Mouse (Mus musculus): Measurements from ENCODE around the gene Mrgpra4. TPM values are rescaled to one million over a fixed set of nuclear protein-coding genes. Genes with fewer than 3 reads are reported as not detected.

The Mrgpra4 gene
- not detected in 2 replicates for polyA plus RNA-seq (2016; fragmentation: Nextera tagmentation; extraction: Ambion mirVana)

DNA sequence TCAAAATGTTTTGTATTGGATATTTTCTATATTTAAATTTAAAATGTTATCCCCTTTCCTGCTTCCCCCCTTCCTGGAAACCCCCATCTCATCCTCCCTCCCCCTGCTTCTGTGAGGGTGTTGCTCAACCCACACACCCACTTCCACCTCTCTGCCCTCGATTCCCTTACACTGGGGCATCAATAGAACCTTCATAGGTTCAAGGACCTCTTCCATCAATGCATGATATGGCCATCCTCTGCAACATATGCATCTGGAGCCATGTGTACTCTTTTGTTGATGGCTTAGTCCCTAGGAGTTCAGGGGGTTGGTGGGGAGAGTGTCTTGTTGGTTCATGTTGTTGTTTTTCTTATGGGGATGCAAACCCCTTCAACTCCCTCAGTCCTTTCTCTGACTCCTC, at the start of gene Mrgpra4:
Mrgpra4 (minus strand) TSS at position 101 of the 400 bp plus-strand sequence.
- Histone ChIP-seq H3K27me3 (no peaks in the 10 kb centered on the region), H3K4me3 (no peak within 1 kb of the TSS), H3K9ac (replicated peaks) (no peak within 1 kb of the TSS), H3K4me1 (no peaks in the 10 kb centered on the region), H3K27ac (replicated peaks) (no peak within 1 kb of the TSS), H3K9me3 (no peaks in the 10 kb centered on the region), H3K4me2 (replicated peaks) (no peak within 1 kb of the TSS), H3K36me3 (no peaks in the 10 kb centered on the region)
- 71% methylated on average over 1 of the region's 1 CpGs for WGBS
- no peak for ATAC-seq (ENCODE audit: low FRiP score, low read depth)

DNA sequence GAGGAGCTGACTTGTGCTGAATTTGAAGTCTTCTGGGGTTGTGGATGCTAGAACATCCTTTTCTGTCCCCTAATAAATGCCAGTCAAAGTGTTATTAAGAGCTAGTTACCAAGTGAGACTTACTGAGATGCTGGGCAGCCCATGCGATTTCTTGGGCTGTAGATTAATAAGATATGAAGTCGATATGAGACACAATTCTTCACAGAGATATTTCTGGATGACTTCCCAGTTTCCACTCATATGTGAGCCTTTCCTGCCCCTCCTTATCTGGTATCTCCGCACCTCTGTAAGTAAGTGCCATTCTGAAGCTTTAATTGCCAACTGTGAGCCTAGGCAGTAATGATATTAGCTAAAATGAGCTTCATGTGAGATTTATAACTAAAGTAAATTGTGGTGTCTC, 45.6 kb upstream of the Mrgpra4 start, which contains the start of gene Mrgprx1:
Mrgprx1 (minus strand) TSS at position 101 of the 400 bp plus-strand sequence.
- no peaks in the 10 kb centered on the region for H3K36me3 ChIP-seq
- no peak within 1 kb of the TSS for H3K9ac ChIP-seq (replicated peaks)
- no peak within 1 kb of the TSS for H3K4me3 ChIP-seq
- no peak for ATAC-seq (ENCODE audit: low FRiP score, low read depth)
- H3K4me1 ChIP-seq = no peaks in the 10 kb centered on the region
- 88% methylated on average over 3 of the region's 3 CpGs for WGBS
- no peaks in the 10 kb centered on the region for H3K27me3 ChIP-seq
- H3K27ac ChIP-seq (replicated peaks) = no peak within 1 kb of the TSS
- no peaks in the 10 kb centered on the region for H3K9me3 ChIP-seq
- no peak within 1 kb of the TSS for H3K4me2 ChIP-seq (replicated peaks)

DNA sequence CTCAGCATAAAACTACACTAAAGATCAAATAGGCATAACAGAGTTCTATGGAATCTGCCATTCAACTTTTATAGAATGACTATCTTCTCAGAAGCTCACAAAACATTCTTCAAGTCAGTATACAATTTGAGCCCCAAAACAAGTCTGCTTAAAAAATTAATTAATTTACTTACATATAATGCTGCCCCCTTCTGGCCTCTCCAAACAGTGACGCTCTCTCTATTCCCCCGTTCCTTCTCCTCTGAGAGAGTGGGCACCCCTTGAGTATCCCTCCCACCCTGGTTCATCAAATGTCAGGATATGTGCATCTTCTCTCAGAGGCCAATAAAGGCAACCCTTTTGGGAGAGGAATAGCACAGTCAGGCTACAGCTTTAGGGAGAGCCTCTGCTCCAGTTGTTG, 36.0 kb upstream of the Mrgpra4 start:
- Histone ChIP-seq H3K4me3 (no peak overlapping the region), H3K9me3 (no peaks in the 10 kb centered on the region), H3K4me2 (replicated peaks) (no peak overlapping the region), H3K27me3 (no peaks in the 10 kb centered on the region), H3K9ac (replicated peaks) (no peak overlapping the region), H3K27ac (replicated peaks) (no peak overlapping the region), H3K4me1 (no peaks in the 10 kb centered on the region), H3K36me3 (no peaks in the 10 kb centered on the region)
- 53% methylated on average over 2 of the region's 2 CpGs for WGBS
- ATAC-seq (ENCODE audit: low FRiP score, low read depth) = no peak

DNA sequence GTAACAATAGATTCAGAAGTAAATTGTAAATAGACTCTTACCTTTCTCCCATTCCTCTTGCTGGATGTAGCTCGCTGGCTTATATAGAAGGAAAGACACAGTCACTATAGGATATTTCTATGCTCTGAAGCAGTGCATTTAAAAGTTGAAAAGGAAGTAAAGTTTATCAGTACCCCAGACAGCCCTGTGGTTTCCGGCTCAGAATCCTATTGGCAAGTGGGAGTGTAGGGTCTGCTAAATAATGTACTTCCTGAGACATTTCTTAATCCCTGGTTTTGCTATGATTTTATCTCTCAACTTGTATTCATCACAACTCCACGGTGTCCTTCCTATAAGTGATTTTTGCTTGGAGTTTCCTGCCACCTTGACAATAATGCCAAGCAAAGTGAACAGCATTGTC, 13.8 kb upstream of the Mrgpra4 start:
- 86% methylated on average over 3 of the region's 3 CpGs for WGBS
- Histone ChIP-seq H3K36me3 (no peaks in the 10 kb centered on the region), H3K4me3 (no peak overlapping the region), H3K4me1 (no peaks in the 10 kb centered on the region), H3K9ac (replicated peaks) (no peak overlapping the region), H3K27ac (replicated peaks) (no peak overlapping the region), H3K4me2 (replicated peaks) (no peak overlapping the region), H3K27me3 (no peaks in the 10 kb centered on the region), H3K9me3 (no peaks in the 10 kb centered on the region)
- no peak for ATAC-seq (ENCODE audit: low FRiP score, low read depth)

DNA sequence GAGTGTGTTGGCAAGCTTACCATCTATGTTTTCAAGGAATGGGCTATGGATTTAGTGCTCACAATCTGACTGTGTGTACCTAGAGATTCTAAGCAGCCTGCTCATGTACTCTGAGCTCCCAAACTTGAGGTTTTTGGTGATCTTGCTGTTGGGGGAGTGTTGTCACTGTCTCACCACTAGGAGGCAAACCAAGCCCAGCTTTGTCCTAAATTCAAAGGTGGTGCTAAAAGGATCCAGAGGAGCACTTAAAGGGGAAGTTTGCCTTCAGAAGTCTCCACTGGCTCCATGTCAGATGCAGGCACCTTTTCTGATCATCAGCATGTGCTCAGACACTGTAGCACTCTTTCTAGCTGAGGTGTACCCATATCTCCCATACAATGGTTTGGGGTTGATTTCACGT, 4.9 kb upstream of the Mrgpra4 start:
- no peak overlapping the region for H3K4me3 ChIP-seq
- H3K9ac ChIP-seq (replicated peaks) = no peak overlapping the region
- H3K27me3 ChIP-seq = no peaks in the 10 kb centered on the region
- H3K27ac ChIP-seq (replicated peaks) = no peak overlapping the region
- no peaks in the 10 kb centered on the region for H3K4me1 ChIP-seq
- ATAC-seq (ENCODE audit: low FRiP score, low read depth) = no peak
- WGBS = 68% methylated on average over 1 of the region's 1 CpGs
- no peaks in the 10 kb centered on the region for H3K9me3 ChIP-seq
- no peaks in the 10 kb centered on the region for H3K36me3 ChIP-seq
- H3K4me2 ChIP-seq (replicated peaks) = no peak overlapping the region

Other genes with a start within 250 kb of the Mrgpra4 start
- not detected in 2 replicates for gene Mrgprx1, start 45.5 kb upstream of the Mrgpra4 start, polyA plus RNA-seq (2016; fragmentation: Nextera tagmentation; extraction: Ambion mirVana)
- gene Mrgprb5, start 186.9 kb upstream of the Mrgpra4 start, polyA plus RNA-seq (2016; fragmentation: Nextera tagmentation; extraction: Ambion mirVana) = not detected in 2 replicates
- not detected in 2 replicates for gene Mrgprb4, start 217.2 kb upstream of the Mrgpra4 start, polyA plus RNA-seq (2016; fragmentation: Nextera tagmentation; extraction: Ambion mirVana)

Measured in midbrain, embryonic 12.5 days (tissue).